Mouse (Mus musculus) CD8-positive naive resting alpha-beta T cell, adult 2 months (primary cell): Measurements from ENCODE around the gene Igbp1b.

Experiments
- DNase-seq, 2 experiments: peaks; one replicate each; pipeline ENCODE4 v3.0.0; 2022; ENCODE audit warnings: low read depth in 2 of 2, low spot score in 2 of 2

Igbp1b gene

DNA sequence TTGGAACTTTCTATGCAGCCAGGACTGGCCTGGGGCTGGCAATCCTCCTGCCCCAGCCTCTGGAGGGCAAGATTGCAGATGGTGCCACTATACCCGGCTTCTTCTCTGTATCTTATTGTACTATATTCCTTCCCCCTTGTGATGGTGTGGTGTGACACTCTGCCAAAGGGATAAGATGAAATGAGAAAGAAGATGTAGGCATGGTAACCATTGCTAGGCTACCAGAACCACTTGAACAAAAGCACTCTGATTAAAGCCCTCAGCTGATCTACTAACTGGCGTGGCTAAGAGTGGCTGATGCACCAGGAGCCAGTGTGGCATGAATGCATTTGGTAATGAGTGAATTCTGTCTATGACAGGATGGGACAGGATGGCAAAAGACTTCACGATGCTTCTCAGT is at the start of gene Igbp1b:
Igbp1b (minus strand) TSS at position 29 of the 400 bp plus-strand sequence.
- DNase-seq, result no peak

DNA sequence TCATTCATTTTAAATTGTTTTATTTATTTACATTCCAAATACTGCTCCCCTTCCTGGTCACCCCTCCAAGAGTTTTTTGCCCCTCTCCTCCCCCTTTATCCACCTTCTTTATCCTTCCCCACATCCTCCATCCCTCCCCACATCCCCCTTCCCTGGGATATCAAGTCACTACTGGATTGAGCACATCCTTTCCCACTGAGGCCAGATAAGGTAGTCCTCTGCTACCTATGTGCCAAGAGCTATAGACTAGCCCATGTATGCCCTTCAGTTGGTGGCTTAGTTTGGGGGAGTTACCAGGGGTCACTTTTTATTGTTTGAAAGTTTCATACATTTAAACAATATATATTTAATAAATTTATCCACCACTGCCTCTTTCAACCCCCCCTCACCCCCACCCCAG is 24.6 kb upstream of the Igbp1b start:
- no peak for DNase-seq

DNA sequence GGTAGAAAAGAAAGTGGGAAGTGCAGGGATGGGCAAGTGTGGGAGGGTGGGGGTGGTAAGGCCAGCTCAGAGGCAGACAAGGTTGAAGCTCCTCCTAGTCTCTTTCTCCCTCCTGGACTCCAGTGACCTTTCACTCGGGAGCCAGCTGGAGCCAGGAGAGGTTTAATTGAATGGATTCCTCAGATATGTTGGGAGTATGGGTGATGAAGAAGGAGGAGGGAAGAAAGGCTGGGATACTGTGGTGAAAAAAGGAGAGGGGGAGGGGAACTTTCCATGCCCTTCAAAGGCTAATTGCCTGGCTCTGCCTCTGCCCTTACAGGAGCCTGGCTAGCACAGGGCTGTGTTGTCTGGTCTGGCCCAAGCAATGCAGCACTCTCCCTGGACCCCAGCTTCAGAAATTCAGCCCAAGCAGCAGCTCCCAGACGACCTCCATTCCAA is 14.4 kb upstream of the Igbp1b start:
- no peak for DNase-seq

DNA sequence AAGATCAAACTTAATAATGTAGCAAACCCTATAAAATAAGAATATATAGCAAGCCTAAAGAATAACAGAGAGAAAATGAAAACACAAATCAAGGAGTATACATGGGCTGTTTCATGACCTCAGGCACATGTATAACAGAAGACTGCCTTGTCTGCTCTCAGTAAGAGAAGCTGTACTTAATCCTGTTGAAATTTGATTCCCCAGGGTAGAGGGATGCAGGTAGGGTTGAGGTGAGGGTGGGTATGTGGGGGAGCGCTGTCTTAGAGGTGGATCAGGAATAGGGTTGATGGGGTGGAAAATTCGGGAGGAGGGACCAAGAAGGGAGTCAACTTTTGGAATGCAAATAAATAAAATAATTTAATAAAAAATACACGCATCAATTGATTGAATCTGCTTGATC is 7.1 kb upstream of the Igbp1b start:
- DNase-seq, result no peak

DNA sequence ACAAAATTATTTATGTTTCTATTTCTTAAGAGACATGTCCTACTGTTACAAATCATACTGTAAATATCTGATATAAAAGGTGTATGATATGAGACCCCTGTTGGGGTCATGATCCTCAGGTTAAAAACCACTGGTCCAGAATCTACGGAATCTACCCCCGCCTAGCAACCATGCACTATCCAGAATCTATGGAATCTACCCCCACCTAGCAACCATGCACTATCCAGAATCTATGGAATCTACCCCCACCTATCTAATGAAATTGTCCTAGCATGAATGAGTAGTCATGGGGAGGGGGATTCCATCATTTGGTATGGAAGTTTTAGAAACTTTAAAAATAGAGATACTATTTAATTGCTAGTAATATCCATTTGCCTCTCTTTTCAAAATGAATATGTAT is 12.7 kb downstream of the Igbp1b start:
- no peak for DNase-seq

DNA sequence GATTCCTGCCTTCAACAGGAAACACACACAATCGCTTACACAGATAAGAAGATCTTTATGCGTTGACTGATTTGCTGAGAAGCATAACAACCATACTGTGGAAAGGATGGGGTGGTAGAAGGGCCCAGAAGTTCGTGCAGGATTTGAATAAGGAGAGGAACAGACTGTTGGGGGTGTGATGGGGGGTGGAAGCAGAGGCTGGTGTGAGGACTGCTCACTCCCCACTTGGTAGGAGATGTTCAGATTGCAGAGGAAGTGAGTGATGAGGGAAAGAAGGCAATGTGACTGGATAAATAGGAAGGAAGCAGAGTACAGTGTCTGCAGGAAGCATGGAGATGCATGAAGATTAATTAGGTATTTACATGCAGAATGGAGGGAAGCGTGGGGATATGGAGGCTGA is 19.0 kb downstream of the Igbp1b start:
- no peak for DNase-seq

DNA sequence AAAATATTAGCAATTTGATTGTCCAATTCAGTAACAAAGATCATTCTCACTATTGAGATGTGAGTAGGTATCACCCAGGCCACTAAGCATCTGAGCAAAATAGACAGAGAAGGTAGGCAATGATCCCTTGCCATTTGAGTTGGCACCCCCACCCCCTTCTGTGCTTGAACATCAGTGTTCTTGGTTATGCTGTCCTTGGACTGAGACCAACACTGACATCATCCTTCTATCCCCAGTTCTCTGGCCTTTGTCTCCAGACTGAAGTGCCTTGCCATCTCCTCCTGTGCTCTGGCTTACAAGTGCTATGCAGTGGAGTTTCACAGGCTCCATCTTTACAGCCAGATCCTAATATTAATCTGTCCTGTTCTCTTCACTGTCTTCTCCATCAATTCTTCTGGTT is 37.6 kb downstream of the Igbp1b start:
- DNase-seq, result no peak

DNA sequence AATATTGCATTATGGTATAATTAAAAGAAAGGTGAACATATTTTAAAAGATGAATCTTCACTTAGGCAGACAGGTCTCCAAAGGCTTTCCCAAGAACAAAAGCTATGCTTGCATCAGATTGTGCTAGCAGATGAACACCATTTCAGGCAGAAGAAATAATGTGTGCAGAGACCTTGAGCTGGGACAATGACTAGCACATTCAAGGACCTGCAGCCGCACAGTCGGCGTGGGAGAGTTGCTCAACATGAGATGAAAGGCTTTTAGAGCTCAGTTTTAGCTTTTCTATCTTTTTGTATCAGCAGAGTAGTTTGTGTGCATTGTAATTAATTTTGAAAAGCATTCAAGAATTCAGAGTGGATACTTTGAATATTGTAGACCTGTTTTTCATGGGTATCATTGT is 39.9 kb downstream of the Igbp1b start:
- no peak for DNase-seq
